Mouse (Mus musculus) 416B (cell line): ENCODE measurements around the gene Krtap4-1.
"Not testable (repeated sequence)": the region's sequence is repeated elsewhere in the genome, so short reads cannot be mapped to it uniquely, and the experiment has no call there.

Experiments
- DNase-seq: peaks from one replicate; pipeline ENCODE4 v3.0.0; 2011; ENCODE audit warnings: low read depth

The Krtap4-1 gene

DNA sequence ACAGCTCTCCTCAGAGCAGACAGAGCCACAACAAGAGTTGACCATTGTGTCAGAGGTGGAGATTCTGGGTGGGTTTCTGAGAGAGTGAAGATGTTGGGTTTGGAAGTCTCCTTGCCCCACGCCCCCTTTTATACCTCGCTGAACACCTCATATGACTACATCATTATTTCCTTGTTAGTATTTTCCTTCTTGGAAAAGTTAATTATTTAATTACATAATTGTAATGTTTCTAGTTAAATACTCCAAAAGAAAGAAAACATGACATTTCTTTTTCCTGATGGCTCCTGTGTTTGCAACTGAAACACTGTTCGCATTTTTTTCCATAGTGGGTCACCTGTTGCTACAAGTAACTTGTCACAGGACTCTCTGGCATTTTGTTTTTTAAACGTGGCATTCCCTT is at the start of gene Krtap4-1:
Gene Krtap4-1, minus strand, starts transcription at position 101 of the 400 bp plus-strand sequence.
- DNase-seq: no peak

DNA sequence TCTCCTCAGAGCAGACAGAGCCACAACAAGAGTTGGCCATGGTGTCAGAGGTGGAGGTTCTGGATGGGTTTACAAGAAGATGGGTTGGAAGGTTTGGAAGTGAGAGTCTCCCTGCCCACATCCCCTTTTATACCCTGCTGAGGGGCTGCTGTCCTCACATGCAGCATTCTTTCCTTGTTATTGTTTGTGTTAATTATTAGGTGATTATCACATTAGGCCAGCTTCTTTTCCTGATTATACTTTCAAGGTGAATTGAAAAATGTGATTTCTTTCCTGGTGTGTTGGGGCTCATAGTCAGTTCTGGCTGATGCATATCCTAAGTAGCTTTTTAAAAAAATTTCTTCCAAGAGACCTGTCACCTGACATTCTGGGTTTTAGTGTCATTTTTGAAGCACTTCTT is 37.8 kb upstream of the Krtap4-1 start, which contains the start of gene Krtap4-6:
Gene Krtap4-6, minus strand, starts transcription at position 101 of the 400 bp plus-strand sequence.
- DNase-seq: no peak

DNA sequence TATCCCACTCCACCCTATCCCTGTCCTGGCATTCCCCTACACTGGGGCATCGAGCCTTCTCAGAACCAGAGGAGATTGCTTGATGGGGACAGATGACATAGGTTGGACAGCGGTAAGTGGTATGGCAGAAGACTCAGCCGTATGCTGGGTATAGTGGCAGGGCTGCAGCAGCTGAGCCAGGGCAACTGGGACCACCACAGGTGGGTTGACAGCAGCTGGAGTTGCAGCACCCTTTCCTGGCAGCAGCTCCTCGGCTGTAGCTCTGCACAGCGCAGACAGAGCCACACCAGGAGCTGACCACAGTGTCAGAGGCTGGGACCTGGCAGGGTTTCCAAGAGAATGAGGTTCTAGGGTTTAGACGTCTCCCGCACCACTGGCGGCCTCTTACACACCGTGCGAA is 34.8 kb upstream of the Krtap4-1 start:
- no peak for DNase-seq

DNA sequence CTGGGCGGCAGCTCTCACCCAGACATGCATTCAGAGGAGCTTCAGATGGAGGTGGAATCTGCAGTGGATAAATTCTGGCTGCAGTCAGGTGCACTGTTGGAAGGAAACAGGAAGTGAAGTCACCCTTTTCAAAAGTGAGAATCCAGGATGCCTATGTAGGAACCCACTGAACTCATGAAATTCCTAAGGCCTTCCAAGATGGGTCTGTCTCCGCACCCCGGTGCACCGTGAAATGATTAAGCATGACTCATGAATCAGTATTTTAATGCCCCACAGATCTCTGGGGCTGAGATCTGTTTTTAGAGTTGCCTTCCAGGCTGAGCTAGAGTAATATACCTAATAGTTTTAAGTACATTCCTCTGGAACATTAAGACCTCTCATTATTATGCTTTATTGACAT is 31.2 kb upstream of the Krtap4-1 start:
- DNase-seq: no peak

- not testable (repeated sequence) for DNase-seq
These were observed 30.5 kb upstream of the Krtap4-1 start, which contains the start of gene Gm11563 for GRCm38 (mm10) chr11:99658467-99659010. Gene Gm11563, minus strand, starts transcription at chr11:99658960.

- DNase-seq: no peak
These were observed 29.0 kb upstream of the Krtap4-1 start for GRCm38 (mm10) chr11:99657051-99657450.

DNA sequence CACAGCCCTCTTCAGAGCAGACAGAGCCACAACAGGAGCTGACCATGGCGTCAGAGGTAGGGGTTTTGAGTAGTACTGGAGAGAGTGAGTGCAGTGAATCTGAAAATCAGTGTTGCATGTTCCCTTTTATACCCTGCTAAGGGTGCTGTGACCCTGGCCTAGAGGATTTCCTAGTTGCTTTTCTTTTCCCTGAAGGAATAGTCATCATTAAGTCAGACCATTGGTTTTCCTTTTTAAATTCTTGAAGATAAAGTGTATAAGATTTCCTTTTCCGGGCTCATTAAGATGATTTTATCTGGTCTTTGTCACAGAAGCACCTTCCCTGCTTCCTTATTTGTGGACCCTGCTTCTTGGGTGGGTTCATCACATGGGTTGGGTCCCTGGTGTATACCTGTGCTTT is 22.1 kb upstream of the Krtap4-1 start, which contains the start of gene Gm11555:
Gene Gm11555, minus strand, starts transcription at position 101 of the 400 bp plus-strand sequence.
- DNase-seq: no peak

- DNase-seq: no peak
These were observed 18.4 kb upstream of the Krtap4-1 start for GRCm38 (mm10) chr11:99646444-99646843.

DNA sequence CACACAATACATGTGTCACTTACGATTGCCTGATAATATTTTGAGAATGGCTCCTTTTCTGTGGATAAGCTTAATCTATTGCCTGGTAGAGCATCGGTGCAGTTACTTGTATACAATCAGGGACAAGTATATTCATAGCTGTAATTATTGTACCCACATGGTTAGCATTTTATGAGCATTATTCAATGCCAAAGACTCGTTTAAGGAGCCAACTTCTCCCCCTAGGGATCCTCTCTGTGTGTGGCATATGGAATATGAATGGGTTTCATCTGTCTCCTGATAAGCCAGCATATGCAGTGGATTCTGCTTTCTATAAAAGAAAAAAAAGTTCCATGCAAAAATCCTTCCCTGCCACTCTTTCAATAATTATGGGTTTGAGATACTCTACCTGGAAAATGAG is 16.3 kb upstream of the Krtap4-1 start:
- no peak for DNase-seq

DNA sequence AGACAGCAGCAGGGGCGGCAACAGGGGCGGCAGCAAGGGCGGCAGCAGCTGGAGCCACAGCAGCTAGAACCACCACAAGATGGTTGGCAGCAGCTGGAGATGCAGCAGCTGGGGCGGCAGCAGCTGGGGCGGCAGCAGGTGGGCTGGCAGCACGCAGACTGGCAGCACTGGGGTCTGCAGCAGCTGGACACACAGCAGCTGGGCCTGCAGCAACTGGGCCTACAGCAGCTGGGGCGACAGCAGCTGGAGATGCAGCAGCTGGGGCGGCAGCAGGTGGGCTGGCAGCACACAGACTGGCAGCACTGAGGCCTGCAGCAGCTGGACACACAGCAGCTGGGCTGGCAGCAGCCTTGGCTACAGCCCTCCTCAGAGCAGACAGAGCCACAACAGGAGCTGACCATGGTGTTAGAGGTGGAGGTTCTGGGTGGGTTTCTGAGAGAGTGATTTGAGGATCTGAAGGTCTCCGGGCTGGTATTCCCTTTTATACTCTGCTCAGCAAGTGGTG is 15.6 kb upstream of the Krtap4-1 start, which contains the start of gene Krtap4-7:
Gene Krtap4-7, minus strand, starts transcription at position 455 of the 505 bp plus-strand sequence.
- not testable (repeated sequence) for DNase-seq

GRCm38 (mm10) chr11:99640926-99641325 is 12.9 kb upstream of the Krtap4-1 start:
- DNase-seq: no peak

GRCm38 (mm10) chr11:99637086-99637485 is 9.0 kb upstream of the Krtap4-1 start:
- DNase-seq: no peak

- DNase-seq: no peak
These were observed 6.7 kb upstream of the Krtap4-1 start, which contains the start of gene Krtap4-2 for GRCm38 (mm10) chr11:99634653-99635134. Gene Krtap4-2, minus strand, starts transcription at chr11:99635084.

GRCm38 (mm10) chr11:99633293-99633692 is 5.3 kb upstream of the Krtap4-1 start:
- no peak for DNase-seq

DNA sequence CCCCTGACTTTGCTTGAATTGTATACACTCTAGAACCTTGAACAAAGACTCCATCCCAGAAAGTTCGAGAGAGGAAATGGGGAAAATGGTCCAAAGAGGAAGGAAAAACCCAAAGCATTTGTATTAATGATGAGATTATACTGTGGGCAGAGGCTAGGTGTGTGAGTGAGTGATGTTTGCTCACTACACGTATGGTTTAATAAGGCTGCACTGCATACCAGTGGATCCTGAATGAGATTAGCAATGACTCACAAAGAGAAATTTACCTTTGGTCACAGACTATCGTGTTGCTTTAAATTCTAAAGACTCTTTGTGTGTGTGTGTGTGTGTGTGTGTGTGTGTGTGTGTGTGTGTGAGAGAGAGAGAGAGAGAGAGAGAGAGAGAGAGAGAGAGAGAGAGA is 2.9 kb upstream of the Krtap4-1 start:
- no peak for DNase-seq

DNA sequence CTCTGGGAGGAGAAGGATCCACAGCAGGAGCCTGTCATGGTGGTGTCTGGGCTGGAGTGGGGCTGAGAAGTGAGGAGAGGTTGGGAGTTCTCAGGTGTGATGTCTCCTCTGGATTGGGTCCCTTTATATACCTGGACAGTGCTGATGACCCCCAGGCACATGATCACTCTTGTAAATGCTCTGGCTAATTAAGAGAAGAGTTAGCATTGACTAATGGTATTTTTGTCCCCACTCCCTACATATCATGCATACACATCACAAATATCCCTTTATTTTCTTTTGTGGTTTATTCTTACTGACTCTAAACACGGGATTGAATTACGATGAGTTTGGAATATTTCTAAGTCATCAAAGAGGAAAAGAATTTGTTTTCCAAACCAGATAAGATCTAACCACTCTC is 7.7 kb downstream of the Krtap4-1 start, which contains the start of gene Gm11562:
Gene Gm11562, minus strand, starts transcription at position 101 of the 400 bp plus-strand sequence.
- no peak for DNase-seq

GRCm38 (mm10) chr11:99614796-99615363 is 13.2 kb downstream of the Krtap4-1 start, which contains the start of gene Krtap2-4:
Gene Krtap2-4, minus strand, starts transcription at chr11:99614846.
- DNase-seq: no peak

GRCm38 (mm10) chr11:99610089-99610488 is 17.9 kb downstream of the Krtap4-1 start, which contains the start of gene Gm11937:
Gene Gm11937, minus strand, starts transcription at chr11:99610189.
- DNase-seq: not testable (repeated sequence)

GRCm38 (mm10) chr11:99609126-99609525 is 18.9 kb downstream of the Krtap4-1 start:
- no peak for DNase-seq

- not testable (repeated sequence) for DNase-seq
These were observed 24.8 kb downstream of the Krtap4-1 start, which contains the start of gene Gm11938 for GRCm38 (mm10) chr11:99603208-99603607. Gene Gm11938, minus strand, starts transcription at chr11:99603308.

- not testable (repeated sequence) for DNase-seq
These were observed 30.3 kb downstream of the Krtap4-1 start, which contains the start of gene Krtap9-3 for GRCm38 (mm10) chr11:99597742-99598141. Gene Krtap9-3, minus strand, starts transcription at chr11:99598105.

DNA sequence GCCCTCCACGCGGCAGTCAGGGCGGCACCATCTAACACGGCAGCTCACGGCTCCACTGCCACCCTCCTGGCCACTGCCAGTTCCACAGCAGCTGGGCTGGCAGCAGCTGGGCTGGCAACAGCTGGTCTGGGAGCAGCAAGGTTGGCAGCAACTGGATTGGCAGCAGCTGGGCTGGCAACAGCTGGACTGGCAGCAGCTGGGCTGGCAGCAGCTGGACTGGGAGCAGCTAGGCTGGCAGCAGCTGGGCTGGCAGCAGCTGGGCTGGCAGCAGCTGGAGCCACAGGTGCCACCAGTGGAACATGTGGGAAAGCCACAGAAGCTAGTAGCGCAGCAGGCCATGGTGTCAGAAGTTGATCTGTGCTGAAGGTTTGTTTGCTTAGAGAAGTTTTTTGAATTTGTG is 37.1 kb downstream of the Krtap4-1 start, which contains the start of gene Krtap1-3:
Gene Krtap1-3, minus strand, starts transcription at position 359 of the 400 bp plus-strand sequence.
- no peak for DNase-seq

DNA sequence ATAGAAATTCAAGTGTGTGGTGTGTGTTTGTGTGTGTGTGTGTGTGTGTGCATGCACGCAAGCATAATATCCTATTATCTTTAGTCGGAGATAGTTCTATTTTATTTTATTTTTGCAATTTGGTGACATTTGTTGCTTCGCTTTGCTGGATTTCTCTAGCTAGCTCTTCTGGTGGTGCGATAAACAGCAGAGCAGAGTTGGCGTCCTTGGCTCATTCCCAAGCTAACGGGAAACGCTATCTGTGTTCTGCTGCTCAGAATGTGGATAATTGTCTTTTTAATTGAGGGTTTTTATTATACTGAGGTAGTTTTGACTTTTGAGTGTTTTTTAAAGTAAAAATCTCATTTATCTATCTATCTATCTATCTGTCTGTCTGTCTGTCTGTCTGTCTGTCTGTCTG is 42.9 kb downstream of the Krtap4-1 start:
- no peak for DNase-seq
